Mouse (Mus musculus) lung, adult 2 months (tissue): Measurements from ENCODE around the gene Brat1. TPM values are rescaled to one million over a fixed set of nuclear protein-coding genes. Genes with fewer than 3 reads are reported as not detected.

ENCODE experiments used
- DNase-seq: peaks from one replicate; pipeline ENCODE4 v3.0.0; 2022
- H3K4me1 ChIP-seq: fragments of 200-500 bp; 2 replicates; pipeline ENCODE4 v1.6.1; 2011; ENCODE audit warnings: low read length; ENCODE audit not compliant: control insufficient read depth, insufficient read depth
- H3K4me3 ChIP-seq: fragments of 200-500 bp; replicated peaks from 2 replicates; pipeline ENCODE3; 2011; ENCODE audit warnings: low read depth, mild to moderate bottlenecking, control low read depth, low read length; ENCODE audit errors: extremely low read depth
- CTCF ChIP-seq: fragments of 200-500 bp; IDR thresholded peaks from 2 replicates; pipeline ENCODE4 v1.5.1; 2011; ENCODE audit warnings: mild to moderate bottlenecking, low read length, control low read depth; ENCODE audit not compliant: insufficient read depth
- POLR2A ChIP-seq: fragments of 200-500 bp; IDR thresholded peaks from 2 replicates; pipeline ENCODE4 v1.6.1; 2011; ENCODE audit warnings: low read depth, mild to moderate bottlenecking, control low read depth, low read length, borderline replicate concordance; ENCODE audit errors: extremely low read depth
- WGBS: fragments of 180-500 bp; shearing (Covaris S2); methylation state at CpG from one replicate; pipeline ENCODE4 v1.1.7; 2018; 5-methylcytosine and 5-hydroxymethylcytosine counted together
- polyA plus RNA-seq: library from polyadenylated mRNA; depleted of rRNA; stranded (reverse); fragments of >200 nt; gene quantifications from 2 replicates; pipeline ENCODE4 v1.2.3, GENCODE M21; 2012

The Brat1 gene
- polyA plus RNA-seq, 1 experiment: 31.6 TPM

GRCm38 (mm10) chr5:140723822-140724221 lies 19.0 kb downstream of the Brat1 start, which contains the start of gene Amz1:
Gene Amz1 (plus strand): TSS chr5:140724127.
- 65% methylated on average over 13 of the region's 13 CpGs for WGBS
- no peaks in the 10 kb centered on the region for H3K4me1 ChIP-seq
- H3K4me3 ChIP-seq: no peak within 1 kb of the TSS
- DNase-seq: no peak
- no peak for TF ChIP-seq CTCF

DNA sequence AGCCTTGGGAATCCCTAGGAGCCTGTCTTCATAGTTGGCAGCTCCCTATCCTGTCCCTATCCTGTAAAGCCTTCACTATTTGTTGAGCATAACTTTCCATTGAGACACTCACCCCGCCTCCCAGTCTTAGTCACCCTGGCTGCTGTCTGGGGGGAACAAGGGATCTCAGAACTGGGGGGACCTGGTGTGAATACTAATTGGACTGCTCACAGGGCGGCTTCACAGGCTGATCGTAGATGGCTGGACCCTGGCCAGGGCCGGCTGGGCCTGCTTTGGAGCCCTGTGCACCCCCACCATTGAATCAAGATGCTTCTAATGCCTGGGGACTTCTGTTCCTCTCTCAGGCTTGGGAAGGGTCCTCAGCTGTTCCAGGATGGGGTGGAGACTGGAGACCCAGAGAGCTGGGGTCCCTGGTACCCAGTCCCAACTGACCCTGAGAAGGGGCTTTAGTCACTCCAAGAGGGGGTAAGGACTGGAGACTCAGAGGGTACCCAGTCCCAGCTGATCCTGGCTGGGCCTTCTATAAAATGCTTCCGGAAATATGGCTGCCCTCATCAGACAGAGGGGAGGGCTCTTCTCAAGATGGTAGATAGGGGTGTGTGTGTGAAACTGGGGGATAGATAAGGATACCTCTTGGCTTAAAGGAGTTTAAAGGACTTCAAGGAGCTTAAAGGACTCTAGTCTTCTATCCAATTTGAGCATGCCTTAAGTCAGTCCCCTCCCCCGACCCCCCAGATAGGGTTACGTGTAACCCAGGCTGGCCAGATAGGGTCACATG lies 21.4 kb downstream of the Brat1 start:
- TF ChIP-seq CTCF (no peak), POLR2A (no peak)
- WGBS: 88% methylated on average over 7 of the region's 7 CpGs
- no peak for DNase-seq
- Histone ChIP-seq H3K4me3 (no peak overlapping the region), H3K4me1 (no peaks in the 10 kb centered on the region)

GRCm38 (mm10) chr5:140726946-140727740 lies 22.3 kb downstream of the Brat1 start:
- H3K4me3 ChIP-seq: no peak overlapping the region
- 73% methylated on average over 17 of the region's 17 CpGs for WGBS
- TF ChIP-seq CTCF (no peak), POLR2A (no peak)
- DNase-seq: no peak
- no peaks in the 10 kb centered on the region for H3K4me1 ChIP-seq

GRCm38 (mm10) chr5:140731040-140731797 lies 26.4 kb downstream of the Brat1 start:
- 80% methylated on average over 11 of the region's 11 CpGs for WGBS

DNA sequence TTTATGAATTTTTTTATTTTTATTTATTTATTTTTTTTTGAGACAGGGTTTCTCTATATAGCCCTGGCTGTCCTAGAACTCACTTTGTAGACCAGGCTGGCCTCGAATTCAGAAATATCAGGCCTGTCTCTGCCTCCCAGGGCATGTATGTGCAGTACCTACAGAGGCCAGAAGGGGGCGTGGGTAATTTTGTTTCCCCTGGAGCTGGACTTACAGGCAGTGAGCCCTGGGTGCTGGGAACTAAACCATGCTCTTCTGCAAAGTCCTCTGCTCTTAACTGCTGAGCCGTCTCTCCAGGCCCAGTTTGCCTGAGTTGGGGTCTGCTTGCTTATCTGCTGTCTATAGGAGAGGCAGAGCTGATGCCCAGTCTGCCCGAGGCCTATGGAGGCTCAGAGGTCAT lies 27.4 kb downstream of the Brat1 start:
- no peak for DNase-seq
- WGBS: 70% methylated on average over 4 of the region's 4 CpGs

More at GRCm38 (mm10) chr5:140731040-140731797, 26.4 kb downstream of the Brat1 start:
- H3K4me3 ChIP-seq: no peak overlapping the region
- H3K4me1 ChIP-seq: peaks cover 7% of the 10 kb centered on the region
- DNase-seq: no peak
- no peak for TF ChIP-seq CTCF

GRCm38 (mm10) chr5:140733336-140733735 lies 28.5 kb downstream of the Brat1 start:
- TF ChIP-seq CTCF (no peak), POLR2A (no peak)
- Histone ChIP-seq H3K4me1 (peaks cover 7% of the 10 kb centered on the region), H3K4me3 (no peak overlapping the region)
- DNase-seq: no peak
- 32% methylated on average over 3 of the region's 3 CpGs for WGBS

More for the DNA sequence above, 27.4 kb downstream of the Brat1 start:
- H3K4me3 ChIP-seq: no peak overlapping the region
- TF ChIP-seq POLR2A: no peak
- TF ChIP-seq CTCF: peak; percentile 34; the same call in 1 of the 2 replicates
- peaks cover 7% of the 10 kb centered on the region for H3K4me1 ChIP-seq

DNA sequence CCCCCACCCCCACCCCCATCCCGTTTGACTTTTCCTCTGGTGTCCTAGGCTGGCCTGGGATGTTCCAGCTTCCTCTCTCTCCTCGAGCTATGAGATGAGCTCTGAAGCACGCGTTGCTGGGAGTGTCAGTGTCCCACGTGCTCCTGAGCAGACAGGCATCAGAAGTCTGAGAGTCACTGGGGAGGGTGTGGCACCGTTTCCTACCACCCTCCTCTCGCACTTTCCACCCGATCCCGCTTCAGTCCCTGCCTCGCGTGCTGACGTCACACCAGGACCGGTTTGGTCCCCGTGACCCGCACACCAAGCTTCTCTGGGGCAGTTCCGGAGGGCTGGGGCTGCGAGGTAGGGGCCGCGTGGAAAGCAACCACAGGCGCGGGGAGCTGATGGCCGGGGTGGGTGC lies 30.5 kb downstream of the Brat1 start:
- peak; percentile 38 for DNase-seq
- H3K4me3 ChIP-seq: peak overlapping the region; percentile 41
- WGBS: 2% methylated on average over 22 of the region's 22 CpGs
- TF ChIP-seq CTCF (no peak), POLR2A (no peak)
- peaks cover 7% of the 10 kb centered on the region for H3K4me1 ChIP-seq

GRCm38 (mm10) chr5:140736166-140736565 lies 31.4 kb downstream of the Brat1 start:
- DNase-seq: no peak
- Histone ChIP-seq H3K4me1 (peaks cover 7% of the 10 kb centered on the region), H3K4me3 (no peak overlapping the region)
- TF ChIP-seq POLR2A: no peak
- TF ChIP-seq CTCF: no peak
- 21% methylated on average over 13 of the region's 13 CpGs for WGBS

DNA sequence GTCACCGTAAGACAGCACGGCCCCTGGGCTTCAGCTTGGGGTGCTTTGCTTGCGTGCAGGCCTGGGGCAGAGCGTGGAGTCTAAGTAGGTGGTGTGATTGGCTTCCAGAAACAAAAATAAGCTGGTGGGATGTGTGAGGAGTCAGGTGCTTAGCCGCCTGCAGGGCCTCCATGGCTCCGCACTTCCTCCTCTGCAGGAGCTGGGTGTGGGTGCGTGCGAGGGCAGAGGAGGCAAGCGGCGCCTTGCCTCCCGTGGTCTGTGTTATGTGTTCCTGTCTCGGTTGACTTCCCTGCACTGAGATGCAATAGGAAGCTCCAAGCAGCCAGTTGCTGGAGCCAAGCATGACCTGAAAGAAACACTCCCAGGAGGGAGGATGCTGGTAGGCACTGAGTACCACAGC lies 35.0 kb downstream of the Brat1 start:
- H3K4me3 ChIP-seq: no peak overlapping the region
- TF ChIP-seq POLR2A (no peak; the same call in 1 of the 2 replicates), CTCF (no peak)
- peaks cover 4% of the 10 kb centered on the region for H3K4me1 ChIP-seq
- WGBS: 77% methylated on average over 12 of the region's 12 CpGs
- DNase-seq: no peak

- no peak for DNase-seq
- Histone ChIP-seq H3K4me3 (no peak overlapping the region), H3K4me1 (no peaks in the 10 kb centered on the region)
- WGBS: 59% methylated on average over 11 of the region's 11 CpGs
- no peak for TF ChIP-seq CTCF
- TF ChIP-seq POLR2A: no peak
These were observed 36.2 kb downstream of the Brat1 start for GRCm38 (mm10) chr5:140741040-140741439.
